Mouse (Mus musculus) stomach, postnatal 0 days (tissue): ENCODE data around the gene Slfn1.
"Not testable (repeated sequence)": the region's sequence is repeated elsewhere in the genome, so short reads cannot be mapped to it uniquely, and the experiment has no call there.

Experiments
- CTCF ChIP-seq: IDR thresholded peaks from 2 replicates; pipeline ENCODE4 v1.5.1; 2016; ENCODE audit warnings: antibody characterized with exemption, low read depth, mild to moderate bottlenecking, moderate library complexity
- EP300 ChIP-seq: optimal IDR thresholded peaks from 2 replicates; pipeline ENCODE3; 2016; ENCODE audit warnings: antibody characterized with exemption

DNA sequence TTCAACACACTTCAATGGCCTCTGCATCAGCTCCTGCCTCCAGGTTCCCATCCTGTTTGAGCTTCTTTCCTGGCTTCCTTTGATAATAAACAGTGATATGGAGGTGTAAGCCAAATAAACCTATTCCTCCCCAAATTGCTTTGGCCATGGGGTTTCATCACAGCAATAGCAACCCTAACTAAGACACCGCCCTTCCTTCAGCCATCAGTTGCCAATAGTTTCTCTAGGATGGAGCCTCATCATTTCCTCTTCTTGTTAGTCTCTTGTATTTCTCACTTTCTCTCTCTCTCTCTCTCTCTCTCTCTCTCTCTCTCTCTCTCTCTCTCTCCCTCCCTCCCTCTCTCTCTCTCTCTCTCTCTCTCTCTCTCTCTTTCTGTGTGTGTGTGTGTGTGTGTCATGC is 32.3 kb downstream of the Slfn1 start:
- not testable (repeated sequence) for TF ChIP-seq CTCF, EP300
